Mouse (Mus musculus): ENCODE measurements around the gene Lin52. TPM values are rescaled to one million over a fixed set of nuclear protein-coding genes. Genes with fewer than 3 reads are reported as not detected.

Gene Lin52
- total and polyA plus RNA-seq, 3 experiments = 1.0 to 30.9 (median 21.6) TPM

- Histone ChIP-seq H3K27me3 (ENCODE audit: insufficient read depth, low read length) (peaks cover 56% of the 10 kb centered on the region), H3K36me3 (replicated peaks) (no peaks in the 10 kb centered on the region), H3K4me3 (ENCODE audit: low read depth, low read length) (no peak overlapping the region), H3K4me1 (ENCODE audit: insufficient read depth, low read depth, low read length) (no peaks in the 10 kb centered on the region), H3K9me3 (replicated peaks) (no peaks in the 10 kb centered on the region)
- DNase-seq (ENCODE audit: low spot score) = no peak
- no peak for ATAC-seq (ENCODE audit: extremely low read depth, insufficient number of reproducible peaks, low FRiP score, poor library complexity, severe bottlenecking)
- TF ChIP-seq GATA2 (IDR thresholded peaks at IDR 0.05; ENCODE audit: borderline replicate concordance, low read depth, low read length) (no peak), CTCF (IDR thresholded peaks at IDR 0.05; ENCODE audit: low read depth, low read length) (no peak), TAL1 (conservative IDR thresholded peaks at IDR 0.05; ENCODE audit: low read depth, low read length) (no peak), GATA1 (IDR thresholded peaks at IDR 0.05; ENCODE audit: borderline replicate concordance, low read length) (no peak), POLR2AphosphoS5 (IDR thresholded peaks at IDR 0.05; ENCODE audit: insufficient replicate concordance, low read depth, low read length) (no peak)
Measured at GRCm38 (mm10) chr12:84567576-84567975, 116.4 kb downstream of the Lin52 start.

GRCm38 (mm10) chr12:84569336-84569970 is 118.2 kb downstream of the Lin52 start, which contains the start of gene Vsx2:
Gene Vsx2 (plus strand): TSS chr12:84569762.
- H3K4me3 ChIP-seq (ENCODE audit: low read depth, low read length) = no peak within 1 kb of the TSS
- no peak for DNase-seq (ENCODE audit: low spot score)
- TF ChIP-seq TAL1 (conservative IDR thresholded peaks at IDR 0.05; ENCODE audit: low read depth, low read length) (no peak), CTCF (IDR thresholded peaks at IDR 0.05; ENCODE audit: low read depth, low read length) (no peak), GATA1 (IDR thresholded peaks at IDR 0.05; ENCODE audit: borderline replicate concordance, low read length) (no peak), POLR2AphosphoS5 (IDR thresholded peaks at IDR 0.05; ENCODE audit: insufficient replicate concordance, low read depth, low read length) (no peak), GATA2 (IDR thresholded peaks at IDR 0.05; ENCODE audit: borderline replicate concordance, low read depth, low read length) (no peak)
- no peaks in the 10 kb centered on the region for H3K36me3 ChIP-seq (replicated peaks)
- H3K27me3 ChIP-seq (ENCODE audit: insufficient read depth, low read length) = peaks cover 42% of the 10 kb centered on the region
- ATAC-seq (ENCODE audit: extremely low read depth, insufficient number of reproducible peaks, low FRiP score, poor library complexity, severe bottlenecking) = no peak
- H3K4me1 ChIP-seq (ENCODE audit: insufficient read depth, low read depth, low read length) = no peaks in the 10 kb centered on the region
- H3K9me3 ChIP-seq (replicated peaks) = no peaks in the 10 kb centered on the region

DNA sequence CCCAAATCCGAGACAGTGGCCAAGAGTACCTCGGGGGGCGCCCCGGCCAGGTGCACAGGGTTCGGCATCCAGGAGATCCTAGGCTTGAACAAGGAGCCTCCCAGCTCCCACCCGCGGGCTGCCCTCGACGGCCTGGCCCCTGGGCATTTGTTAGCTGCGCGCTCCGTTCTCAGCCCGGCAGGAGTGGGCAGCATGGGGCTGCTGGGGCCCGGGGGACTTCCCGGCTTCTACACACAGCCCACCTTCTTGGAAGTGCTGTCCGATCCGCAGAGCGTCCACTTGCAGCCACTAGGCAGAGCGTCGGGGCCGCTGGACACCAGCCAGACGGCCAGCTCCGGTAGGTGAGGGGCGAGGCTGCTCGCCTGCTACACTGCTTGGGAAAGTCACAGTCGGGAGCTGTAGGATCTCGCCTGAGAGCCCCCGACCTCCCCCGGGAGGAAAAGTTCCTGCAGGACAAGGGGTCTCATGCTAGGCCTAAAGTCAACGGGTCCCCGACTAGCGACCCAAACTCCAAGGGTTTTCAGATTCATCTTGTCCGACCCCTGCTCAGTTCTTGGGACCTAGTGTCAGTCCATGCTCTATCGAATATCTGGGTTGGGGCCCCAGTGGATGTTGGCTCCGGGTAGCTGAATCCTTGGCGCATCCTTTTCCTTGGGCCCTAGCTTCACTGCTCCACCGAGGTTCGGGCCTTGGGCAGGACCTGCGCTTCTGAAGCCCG is 118.9 kb downstream of the Lin52 start:
- no peak overlapping the region for H3K4me3 ChIP-seq (ENCODE audit: low read depth, low read length)
- no peaks in the 10 kb centered on the region for H3K9me3 ChIP-seq (replicated peaks)
- H3K27me3 ChIP-seq (ENCODE audit: insufficient read depth, low read length) = peaks cover 38% of the 10 kb centered on the region
- DNase-seq (ENCODE audit: low spot score) = no peak
- no peaks in the 10 kb centered on the region for H3K4me1 ChIP-seq (ENCODE audit: insufficient read depth, low read depth, low read length)
- H3K36me3 ChIP-seq (replicated peaks) = no peaks in the 10 kb centered on the region
- no peak for ATAC-seq (ENCODE audit: extremely low read depth, insufficient number of reproducible peaks, low FRiP score, poor library complexity, severe bottlenecking)
- TF ChIP-seq GATA2 (IDR thresholded peaks at IDR 0.05; ENCODE audit: borderline replicate concordance, low read depth, low read length) = no peak
- no peak for TF ChIP-seq TAL1 (conservative IDR thresholded peaks at IDR 0.05; ENCODE audit: low read depth, low read length)
- TF ChIP-seq GATA1 (IDR thresholded peaks at IDR 0.05; ENCODE audit: borderline replicate concordance, low read length) = no peak
- TF ChIP-seq POLR2AphosphoS5 (IDR thresholded peaks at IDR 0.05; ENCODE audit: insufficient replicate concordance, low read depth, low read length) = no peak
- no peak for TF ChIP-seq CTCF (IDR thresholded peaks at IDR 0.05; ENCODE audit: low read depth, low read length)

DNA sequence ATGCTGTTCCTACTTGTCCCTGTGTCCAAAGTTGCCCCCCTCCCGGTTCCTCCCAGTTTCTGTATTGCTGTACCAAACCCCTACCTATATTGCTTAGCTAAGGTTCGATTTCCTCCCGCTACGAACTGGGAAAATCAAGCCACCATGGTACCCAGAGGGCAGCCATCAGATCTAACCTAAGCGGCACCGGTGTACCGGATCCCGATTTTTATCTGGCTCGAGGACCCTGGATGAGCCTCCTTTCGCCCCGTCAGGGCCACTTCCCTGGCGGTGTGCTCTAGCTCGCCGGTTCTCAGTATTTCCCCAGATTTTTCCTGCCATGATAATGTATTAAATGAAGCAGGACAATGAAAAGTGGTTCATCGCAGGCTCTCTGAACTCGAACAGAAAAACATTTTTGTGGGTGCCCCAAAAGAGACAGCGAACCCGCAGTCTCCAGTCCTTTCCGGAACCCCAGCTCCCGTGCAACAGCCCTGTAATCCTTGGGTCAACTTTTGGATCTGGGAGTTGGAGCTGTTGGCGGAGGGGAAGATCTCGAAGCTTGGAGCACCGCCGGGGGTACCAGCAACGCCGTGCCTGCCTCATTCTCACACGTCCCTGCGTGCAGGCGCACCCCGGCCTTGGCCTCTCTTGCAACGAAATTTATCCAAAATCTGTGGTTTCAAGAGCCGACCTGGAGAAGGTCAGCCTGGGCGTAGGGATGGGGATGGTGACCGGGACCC is 119.6 kb downstream of the Lin52 start:
- DNase-seq (ENCODE audit: low spot score) (no peak), ATAC-seq (ENCODE audit: extremely low read depth, insufficient number of reproducible peaks, low FRiP score, poor library complexity, severe bottlenecking) (no peak)
- H3K36me3 ChIP-seq (replicated peaks) = no peaks in the 10 kb centered on the region
- peaks cover 42% of the 10 kb centered on the region for H3K27me3 ChIP-seq (ENCODE audit: insufficient read depth, low read length)
- H3K9me3 ChIP-seq (replicated peaks) = no peaks in the 10 kb centered on the region
- no peaks in the 10 kb centered on the region for H3K4me1 ChIP-seq (ENCODE audit: insufficient read depth, low read depth, low read length)
- H3K4me3 ChIP-seq (ENCODE audit: low read depth, low read length) = no peak overlapping the region
- TF ChIP-seq CTCF (IDR thresholded peaks at IDR 0.05; ENCODE audit: low read depth, low read length) = no peak
- TF ChIP-seq POLR2AphosphoS5 (IDR thresholded peaks at IDR 0.05; ENCODE audit: insufficient replicate concordance, low read depth, low read length) = no peak
- TF ChIP-seq GATA1 (IDR thresholded peaks at IDR 0.05; ENCODE audit: borderline replicate concordance, low read length) = no peak
- no peak for TF ChIP-seq TAL1 (conservative IDR thresholded peaks at IDR 0.05; ENCODE audit: low read depth, low read length)
- TF ChIP-seq GATA2 (IDR thresholded peaks at IDR 0.05; ENCODE audit: borderline replicate concordance, low read depth, low read length) = no peak

GRCm38 (mm10) chr12:84571466-84572340 is 120.5 kb downstream of the Lin52 start:
- no peaks in the 10 kb centered on the region for H3K4me1 ChIP-seq (ENCODE audit: insufficient read depth, low read depth, low read length)
- H3K9me3 ChIP-seq (replicated peaks) = no peaks in the 10 kb centered on the region
- H3K36me3 ChIP-seq (replicated peaks) = no peaks in the 10 kb centered on the region
- no peak for ATAC-seq (ENCODE audit: extremely low read depth, insufficient number of reproducible peaks, low FRiP score, poor library complexity, severe bottlenecking)
- no peak for TF ChIP-seq POLR2AphosphoS5 (IDR thresholded peaks at IDR 0.05; ENCODE audit: insufficient replicate concordance, low read depth, low read length)
- no peak for TF ChIP-seq TAL1 (conservative IDR thresholded peaks at IDR 0.05; ENCODE audit: low read depth, low read length)
- TF ChIP-seq GATA1 (IDR thresholded peaks at IDR 0.05; ENCODE audit: borderline replicate concordance, low read length) = no peak
- no peak for TF ChIP-seq CTCF (IDR thresholded peaks at IDR 0.05; ENCODE audit: low read depth, low read length)
- no peak for TF ChIP-seq GATA2 (IDR thresholded peaks at IDR 0.05; ENCODE audit: borderline replicate concordance, low read depth, low read length)
- no peak overlapping the region for H3K4me3 ChIP-seq (ENCODE audit: low read depth, low read length)
- H3K27me3 ChIP-seq (ENCODE audit: insufficient read depth, low read length) = peaks cover 39% of the 10 kb centered on the region
- DNase-seq (ENCODE audit: low spot score) = no peak

All from G1E (cell line).